Mouse (Mus musculus) layer of hippocampus, postnatal 14 days (tissue): ENCODE results near the gene Phyhd1. TPM values are rescaled to one million over a fixed set of nuclear protein-coding genes. Genes with fewer than 3 reads are reported as not detected.
A peak's percentile ranks its signal among the peaks of the same experiment; 100 is the strongest.

Source experiments
- DNase-seq, 2 experiments: peaks; one replicate each; pipeline ENCODE4 v3.0.0; 2021 to 2022; ENCODE audit warnings: low spot score in 2 of 2, mixed read lengths in 1 of 2
- total RNA-seq, 2 experiments: library from RNA; stranded (reverse); gene quantifications; 2 replicates each; pipeline ENCODE4 v1.2.3; 2021

Phyhd1 gene
- total RNA-seq, 2 experiments from 2014 or later = 23.1 to 24.0 TPM

DNA sequence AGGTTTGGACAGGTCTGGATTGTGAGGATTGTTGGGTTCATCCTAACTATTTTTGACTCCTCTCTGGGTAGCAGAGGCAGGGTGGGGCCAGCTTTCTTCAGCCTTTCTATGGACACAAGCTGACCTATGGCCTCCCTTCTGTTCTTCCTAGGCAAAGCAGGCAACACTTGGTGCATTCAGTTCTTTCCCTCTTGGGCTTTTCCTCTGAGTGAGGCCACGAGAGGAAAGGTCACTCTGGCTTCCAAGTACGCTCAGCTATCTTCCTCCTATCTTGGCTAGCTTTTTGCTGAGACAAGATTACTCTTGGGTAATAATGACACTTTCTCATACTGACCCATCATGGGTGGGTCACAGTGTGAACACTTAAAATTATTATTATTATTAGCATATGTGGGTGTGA, 17.2 kb downstream of the Phyhd1 start:
- DNase-seq = no peak

DNA sequence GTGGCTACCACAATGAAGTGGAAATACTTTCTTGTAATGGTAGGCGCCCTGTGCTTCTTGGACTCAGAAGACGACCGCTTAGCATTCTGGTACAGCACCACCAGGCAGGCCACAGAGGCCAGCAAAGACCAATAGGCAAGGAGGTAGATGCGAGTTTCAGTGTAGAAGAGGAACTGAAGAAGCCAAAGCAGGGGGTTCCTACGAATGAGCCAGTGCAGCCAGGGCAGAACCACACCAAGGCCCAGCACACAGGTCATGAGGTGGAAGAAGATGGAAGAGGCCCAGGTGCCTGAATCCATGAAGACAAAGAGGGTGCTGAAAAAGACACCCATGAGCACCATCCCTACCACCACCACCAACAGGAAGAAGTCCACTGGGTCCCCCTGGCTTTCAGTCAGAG, 19.0 kb downstream of the Phyhd1 start:
- DNase-seq = no peak

DNA sequence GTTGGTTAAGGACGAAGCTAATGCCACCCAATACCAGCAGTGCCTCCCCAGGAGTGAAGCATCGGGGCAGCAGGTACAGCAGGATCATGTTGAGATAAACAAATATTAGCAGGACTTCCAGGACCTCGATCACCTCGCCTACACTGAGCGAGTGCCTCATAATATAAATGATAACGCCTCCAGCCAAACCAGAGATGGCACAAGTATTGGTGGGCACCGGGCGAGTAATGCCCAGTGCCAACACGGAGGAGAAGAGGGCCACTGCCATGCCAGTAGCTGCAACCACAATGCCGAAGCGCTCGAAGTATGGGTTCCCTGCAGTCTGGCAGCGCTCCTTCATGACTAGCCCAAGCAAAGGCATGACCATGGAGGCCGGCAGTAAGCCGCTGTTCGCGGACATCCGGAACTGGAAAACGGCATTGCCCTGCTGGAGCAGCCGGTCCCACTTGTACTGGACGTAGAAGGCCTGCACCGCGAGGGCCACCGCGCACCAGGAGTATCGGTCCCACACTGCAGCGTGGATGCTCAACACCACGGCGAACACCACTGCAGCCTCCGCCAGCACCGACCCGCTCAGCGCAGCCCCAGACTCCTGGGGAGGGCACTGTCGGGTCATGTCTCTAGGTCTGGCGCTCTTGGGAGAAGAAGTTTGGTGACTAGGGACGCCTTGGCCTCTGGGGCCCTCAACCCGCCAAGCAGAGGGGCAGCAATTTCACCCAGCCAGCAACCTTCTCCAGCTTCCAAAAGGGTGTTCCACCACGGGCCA, 19.6 kb downstream of the Phyhd1 start:
- DNase-seq = no peak

DNA sequence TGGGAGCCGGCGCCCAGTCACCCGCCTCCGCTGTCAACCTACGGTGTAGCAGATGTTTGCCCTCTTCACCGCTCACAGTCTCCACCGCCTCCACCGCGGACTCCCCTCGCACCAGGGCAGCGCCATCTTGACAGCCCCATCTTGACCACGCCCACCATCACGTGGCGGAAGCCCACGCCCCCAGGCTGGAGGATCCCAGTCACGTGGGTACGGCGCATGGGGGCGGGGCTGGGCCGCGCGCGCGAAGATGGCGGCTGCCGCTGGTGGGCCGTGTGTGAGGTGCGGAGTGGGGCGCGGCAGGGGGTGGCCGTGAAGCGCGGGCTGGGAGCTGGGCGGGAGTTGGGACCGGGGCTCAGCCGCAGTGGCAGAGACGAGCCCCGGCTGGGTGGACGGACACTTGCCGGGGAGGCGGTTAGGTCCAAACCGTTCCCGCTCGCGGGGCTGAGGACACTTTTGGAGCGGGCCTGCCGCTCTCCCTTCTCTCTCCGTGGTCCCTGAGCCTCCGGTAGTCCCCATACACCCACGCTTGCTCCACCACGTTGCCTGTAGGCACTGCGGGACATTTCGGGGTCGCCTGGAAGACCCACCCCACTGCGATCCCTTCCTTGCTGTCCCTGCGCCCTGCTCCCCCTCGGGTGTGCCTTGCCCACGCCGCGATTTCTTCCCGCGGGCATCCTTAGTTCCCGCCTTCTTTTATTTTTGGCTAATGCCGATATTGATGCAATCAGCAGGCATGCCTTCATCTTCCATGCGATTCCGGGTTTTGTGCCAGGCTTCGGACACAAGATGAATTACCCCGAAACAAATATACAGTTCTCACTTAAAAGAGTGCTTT, 20.4 kb downstream of the Phyhd1 start, which contains the start of the genes Dolk and Nup188:
Gene Dolk (minus strand): TSS at position 143 of the 835 bp plus-strand sequence.
Gene Nup188 (plus strand): TSS at position 206 of the 835 bp plus-strand sequence.
- DNase-seq = peak; percentile 94 to 96

DNA sequence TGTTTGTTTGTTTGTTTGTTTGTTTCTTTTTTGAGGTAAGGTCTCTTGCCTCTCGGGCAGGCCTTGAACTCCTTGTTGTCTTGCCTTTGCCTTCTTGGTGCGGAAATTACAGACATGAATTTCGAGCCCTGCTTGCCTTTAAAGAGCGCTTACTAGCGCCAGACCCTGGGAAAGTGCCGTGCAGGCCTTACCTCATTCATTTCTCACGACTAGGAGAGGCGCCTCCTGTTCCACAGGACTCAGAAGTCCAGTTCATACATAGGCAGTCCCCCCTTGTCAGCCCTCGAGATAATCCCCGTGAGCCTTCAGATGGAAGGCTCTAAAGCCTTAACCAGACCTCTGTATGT, 21.0 kb downstream of the Phyhd1 start:
- no peak for DNase-seq

DNA sequence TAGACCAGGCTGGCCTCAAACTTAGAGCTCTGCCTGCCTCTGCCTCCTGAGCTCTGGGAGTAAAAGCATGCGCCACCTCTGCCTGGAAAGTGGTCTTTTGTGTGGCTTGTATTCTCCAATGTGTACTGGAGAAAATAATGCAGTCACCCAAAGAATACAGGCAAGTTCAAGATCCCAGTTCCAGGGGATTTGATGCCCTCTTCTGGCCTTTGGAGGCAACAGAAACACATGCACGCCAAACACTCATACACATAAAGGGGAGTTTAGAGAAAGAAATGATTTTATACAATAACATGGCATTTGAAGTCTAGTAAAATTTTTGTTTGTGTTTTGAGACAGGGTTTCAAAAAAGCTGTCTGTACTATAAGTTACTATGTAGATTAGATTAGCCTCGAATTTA, 33.5 kb downstream of the Phyhd1 start:
- DNase-seq = no peak

DNA sequence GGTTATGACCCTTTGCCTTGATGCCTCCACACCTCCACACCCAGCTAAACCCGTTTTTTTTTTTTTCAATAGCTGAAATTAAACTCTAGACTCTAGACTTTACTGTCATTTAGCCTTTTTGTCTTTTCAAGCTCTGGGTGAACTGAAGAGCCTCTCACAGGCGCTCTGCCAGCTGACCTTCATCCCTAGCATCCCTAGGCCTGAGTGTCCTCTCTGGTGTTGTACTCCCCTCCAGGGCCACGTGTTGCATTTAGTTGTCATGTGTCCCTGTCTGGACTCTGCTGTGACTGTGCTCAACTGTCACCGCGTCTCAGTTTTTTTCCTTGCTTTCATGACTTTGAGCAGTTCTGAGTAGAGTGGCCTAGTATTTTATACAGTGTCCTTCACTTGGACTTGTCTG, 34.0 kb downstream of the Phyhd1 start:
- DNase-seq = no peak

DNA sequence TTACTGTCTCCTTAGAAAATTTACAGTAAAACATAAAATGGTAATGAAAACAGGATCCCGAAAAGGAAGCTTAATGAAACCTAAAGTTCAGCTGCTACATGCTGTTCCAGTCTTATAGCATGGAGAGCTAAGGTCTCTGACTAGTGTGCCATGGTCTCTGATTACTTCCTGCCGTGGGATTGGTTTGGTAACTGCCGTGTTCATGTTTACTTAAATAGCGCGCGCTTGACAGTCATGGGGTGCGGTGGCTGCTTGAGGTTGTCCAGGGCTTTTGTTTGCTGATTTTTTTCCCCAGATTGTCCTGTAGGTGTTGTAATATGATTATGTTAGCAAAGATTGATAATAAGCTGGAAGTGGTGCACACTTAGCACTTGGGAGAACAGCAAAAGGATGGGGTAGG, 40.1 kb downstream of the Phyhd1 start:
- DNase-seq = no peak

DNA sequence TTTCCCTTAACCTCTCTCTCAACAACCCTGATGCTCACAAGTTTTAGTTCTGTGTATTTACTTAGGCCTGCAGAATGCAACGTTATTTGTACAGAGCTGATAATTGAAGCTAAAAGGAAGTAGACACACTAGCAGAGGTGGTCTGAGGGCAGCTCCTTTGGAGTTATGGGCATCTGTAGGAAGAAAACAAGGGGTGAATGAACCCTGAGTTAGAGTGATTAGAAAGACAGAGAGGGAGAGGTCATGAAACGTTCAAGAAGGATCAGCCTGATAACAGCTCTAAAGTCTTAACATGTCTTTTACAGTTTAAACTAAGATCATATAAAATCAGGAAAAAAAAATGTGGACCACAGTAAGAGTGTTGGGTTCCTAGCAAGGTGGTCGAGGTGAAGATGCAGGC, 43.3 kb downstream of the Phyhd1 start:
- no peak for DNase-seq

DNA sequence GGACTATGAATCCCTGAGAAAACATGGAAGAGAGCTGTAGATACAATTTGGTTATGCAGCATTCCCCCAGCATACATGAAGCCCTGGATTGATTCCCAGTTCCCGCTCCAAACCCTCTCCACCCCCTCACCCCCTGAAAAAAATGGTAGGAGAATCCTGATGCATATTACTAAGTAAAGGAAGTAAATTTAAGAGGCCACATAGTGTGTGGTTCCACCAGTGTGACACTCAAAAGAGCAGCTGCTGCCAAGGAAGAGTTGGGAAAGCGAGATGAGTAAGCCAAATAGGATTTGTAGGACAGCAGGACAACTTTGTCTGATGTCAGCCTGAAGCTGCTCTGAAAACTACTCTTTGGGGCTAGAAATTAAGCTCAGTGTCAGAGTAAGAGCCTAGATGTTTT, 45.5 kb downstream of the Phyhd1 start:
- DNase-seq = no peak

DNA sequence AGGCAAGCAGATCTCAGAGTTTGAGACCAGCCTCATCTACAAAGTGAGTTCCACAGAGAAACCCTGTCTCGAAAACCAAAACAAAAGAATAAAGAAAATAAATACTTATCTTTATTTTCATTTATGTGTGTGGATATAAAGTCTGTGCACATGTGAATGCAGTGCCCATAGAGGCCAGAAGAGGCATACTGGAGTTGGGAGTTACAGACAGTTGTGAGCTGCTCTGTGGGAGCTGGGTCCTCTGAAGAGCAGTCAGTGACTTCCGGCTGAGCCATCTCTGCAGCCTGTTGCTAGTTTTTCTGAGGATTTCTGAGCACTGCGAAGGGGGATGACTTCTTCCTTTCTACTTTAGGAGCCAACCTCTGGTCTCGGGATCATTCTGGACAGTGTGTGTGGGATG, 50.1 kb downstream of the Phyhd1 start:
- DNase-seq = no peak

DNA sequence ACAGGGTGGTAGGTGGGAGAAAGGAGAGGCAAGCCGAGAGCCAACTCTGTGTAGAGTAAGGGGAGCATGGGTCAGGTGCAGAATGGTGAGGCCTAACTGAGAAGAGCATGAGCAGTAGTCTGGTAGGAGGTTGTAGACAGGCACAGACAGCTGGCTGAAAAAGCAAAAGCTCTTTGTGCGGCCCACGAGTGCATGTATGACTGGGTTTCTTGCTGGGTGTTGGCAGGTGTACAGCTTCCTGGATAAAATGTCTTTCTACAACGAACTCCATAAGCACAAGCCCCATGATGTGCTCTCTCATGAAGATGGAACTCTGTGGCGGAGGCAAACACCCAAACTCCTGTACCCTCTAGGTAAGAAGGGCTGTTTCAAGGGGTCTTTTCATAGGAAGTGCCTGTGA, 51.0 kb downstream of the Phyhd1 start:
- no peak for DNase-seq

DNA sequence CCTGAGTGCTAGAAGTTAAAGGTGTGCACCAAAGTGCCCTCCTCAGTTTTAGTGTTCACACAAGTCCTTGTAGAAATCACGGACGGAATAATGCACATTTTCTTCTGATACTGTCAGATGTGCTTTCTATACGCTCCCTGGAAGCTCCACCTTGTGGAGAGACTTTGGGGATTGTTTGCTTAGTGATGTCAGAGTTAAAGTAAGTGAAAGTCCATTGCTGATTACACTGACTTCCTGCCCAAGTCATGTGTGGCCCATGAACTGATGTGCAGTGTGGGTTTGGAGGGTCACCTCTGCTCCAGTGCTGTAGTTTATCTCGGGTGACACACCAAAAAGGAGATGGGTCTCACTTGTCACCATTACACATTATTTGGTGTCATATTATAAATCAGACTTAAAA, 53.3 kb downstream of the Phyhd1 start:
- DNase-seq = no peak

DNA sequence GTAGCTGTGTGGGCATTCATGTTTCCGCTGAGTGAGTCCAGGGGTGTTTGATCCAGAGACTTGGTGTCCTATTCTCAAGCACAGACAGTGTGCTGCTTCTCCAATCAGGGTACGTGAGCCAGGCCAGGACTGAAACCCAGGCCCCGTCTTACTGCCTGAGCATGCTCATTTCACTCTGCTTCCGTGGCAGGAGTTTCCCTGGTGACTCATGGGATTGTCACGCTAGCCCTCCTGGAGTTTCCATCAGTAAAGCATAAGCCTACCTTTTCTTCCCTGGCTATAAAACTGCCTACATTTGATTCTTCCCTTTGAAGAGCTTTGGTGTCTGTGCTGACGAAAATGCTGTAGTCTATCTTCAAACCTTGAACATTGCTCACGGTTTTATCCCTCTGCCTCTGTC, 57.1 kb downstream of the Phyhd1 start:
- DNase-seq = no peak

DNA sequence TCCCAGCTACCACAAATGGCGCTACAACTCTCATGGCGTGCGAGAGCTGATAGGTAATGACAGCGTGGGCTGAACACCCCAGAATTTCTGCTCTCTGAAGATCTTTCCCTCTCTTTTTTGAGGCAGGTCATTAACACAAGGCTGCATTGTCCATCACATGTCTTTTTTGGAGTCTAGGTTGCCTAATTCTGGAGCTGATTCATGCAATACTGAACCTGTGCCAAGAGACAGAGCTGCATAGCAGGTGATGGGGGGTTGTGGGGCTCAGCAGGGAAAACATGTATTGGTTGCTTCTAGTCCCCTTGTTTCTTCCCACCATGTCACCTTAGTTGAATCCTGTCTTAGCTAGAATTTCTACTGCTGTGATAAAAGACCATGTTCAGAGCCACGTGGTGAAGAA, 59.3 kb downstream of the Phyhd1 start:
- DNase-seq = no peak

DNA sequence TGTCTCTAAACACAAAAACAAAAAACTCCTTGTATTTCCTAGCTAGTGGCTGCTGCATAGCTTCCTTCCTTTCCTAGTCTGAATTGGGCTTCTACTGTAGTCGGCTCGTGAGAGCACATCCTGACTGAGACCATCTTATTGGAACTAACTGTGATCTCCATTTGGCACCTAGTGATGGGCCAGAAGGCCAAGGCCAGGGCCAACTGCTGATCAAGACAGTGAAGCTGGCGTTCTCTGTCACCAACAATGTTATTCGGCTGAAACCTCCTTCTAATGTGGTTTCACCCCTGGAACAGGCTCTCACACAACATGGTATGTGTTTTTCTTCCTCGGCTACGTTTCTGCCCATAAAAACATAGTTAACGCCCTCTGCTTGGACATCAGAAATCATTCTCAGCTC, 61.3 kb downstream of the Phyhd1 start:
- no peak for DNase-seq

DNA sequence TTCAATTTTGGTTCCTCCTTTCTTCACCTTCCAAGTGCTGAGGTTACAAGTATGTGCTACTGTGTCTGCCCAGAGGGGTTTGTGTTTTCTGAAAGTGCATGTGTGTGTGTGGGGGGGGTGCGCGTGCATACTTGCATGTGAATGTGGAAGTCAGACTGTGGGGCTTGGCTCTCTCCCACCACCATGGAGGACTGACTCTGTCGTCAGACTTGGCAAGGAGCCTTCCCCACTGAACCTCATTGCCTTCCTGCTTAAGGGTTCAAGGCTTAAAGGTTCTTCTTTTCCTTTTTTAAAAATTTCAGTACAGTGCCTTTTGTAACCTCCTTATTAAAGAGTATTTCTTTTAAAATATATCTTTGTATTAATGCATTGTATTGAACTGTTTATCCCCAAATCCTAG, 62.8 kb downstream of the Phyhd1 start:
- DNase-seq = no peak

Other genes starting within 250 kb of the Phyhd1 start
- 10 to 100 TPM; 38.0 to 38.3 TPM for gene Wdr34, start 217.3 kb upstream of the Phyhd1 start, total RNA-seq
- 100 to 1,000 TPM; 185 to 190 TPM for gene Set, start 208.8 kb upstream of the Phyhd1 start, total RNA-seq
- gene Pkn3, start 188.5 kb upstream of the Phyhd1 start, total RNA-seq = 1 to 10 TPM; 1.2 to 2.3 TPM
- 10 to 100 TPM; 14.7 TPM for gene Zdhhc12, start 172.6 kb upstream of the Phyhd1 start, total RNA-seq
- gene Zer1, start 141.6 kb upstream of the Phyhd1 start, total RNA-seq = 100 to 1,000 TPM; 160 to 173 TPM
- 10 to 100 TPM; 71.7 to 74.4 TPM for gene Tbc1d13, start 132.5 kb upstream of the Phyhd1 start, total RNA-seq
- gene Endog, start 94.7 kb upstream of the Phyhd1 start, total RNA-seq = 10 to 100 TPM; 21.7 to 24.4 TPM
- 10 to 100 TPM; 30.8 to 34.4 TPM for gene Spout1, start 87.7 kb upstream of the Phyhd1 start, total RNA-seq
- gene Kyat1, start 60.4 kb upstream of the Phyhd1 start, total RNA-seq = 10 to 100 TPM; 19.7 to 22.4 TPM
- gene Lrrc8a, start 28.5 kb upstream of the Phyhd1 start, total RNA-seq = 10 to 100 TPM; 66.5 to 72.5 TPM
- 1 to 10 TPM; 6.7 to 7.3 TPM for gene Gm28035, start 25.6 kb upstream of the Phyhd1 start, total RNA-seq
- gene Gm28038, start 14.8 kb downstream of the Phyhd1 start, total RNA-seq = not detected
- 10 to 100 TPM; 24.4 TPM for gene Dolk, start 20.1 kb downstream of the Phyhd1 start, total RNA-seq
- 10 to 100 TPM; 19.4 to 20.5 TPM for gene Nup188, start 20.2 kb downstream of the Phyhd1 start, total RNA-seq
- 100 to 1,000 TPM; 241 to 246 TPM for gene Sh3glb2, start 93.1 kb downstream of the Phyhd1 start, total RNA-seq
- gene Miga2, start 98.0 kb downstream of the Phyhd1 start, total RNA-seq = 100 to 1,000 TPM; 105 to 115 TPM
- 10 to 100 TPM; 29.3 to 30.2 TPM for gene Dolpp1, start 126.1 kb downstream of the Phyhd1 start, total RNA-seq
- 10 to 100 TPM; 41.0 to 41.1 TPM for gene Crat, start 149.6 kb downstream of the Phyhd1 start, total RNA-seq
- 100 to 1,000 TPM; 147 to 150 TPM for gene Ptpa, start 149.8 kb downstream of the Phyhd1 start, total RNA-seq
- gene Ier5l, start 208.0 kb downstream of the Phyhd1 start, total RNA-seq = 1 to 10 TPM; 8.5 to 9.4 TPM